Mouse (Mus musculus) hindbrain, postnatal 0 days (tissue): ENCODE data around the gene Mypn. TPM values are rescaled to one million over a fixed set of nuclear protein-coding genes. Genes with fewer than 3 reads are reported as not detected.

Experiments
- ATAC-seq: fragments of 200-750 bp; cut with Nextera tagmentation; 2 replicates; pipeline ENCODE4 v1.8.0; 2017; ENCODE audit warnings: mild to moderate bottlenecking, moderate TSS enrichment, moderate library complexity
- DNase-seq: peaks from one replicate; pipeline ENCODE4 v3.0.0-alpha.2; 2015; ENCODE audit warnings: low spot score
- H3K27ac ChIP-seq: fragments of 300-500 bp; sonication (generic); 2 replicates; pipeline ENCODE4 v1.5.1; 2014; ENCODE audit warnings: mild to moderate bottlenecking
- H3K27me3 ChIP-seq: fragments of 300-500 bp; sonication (generic); 2 replicates; pipeline ENCODE4 v1.6.1; 2014; ENCODE audit warnings: low read length, mixed read lengths; ENCODE audit not compliant: insufficient read depth
- H3K36me3 ChIP-seq: fragments of 300-500 bp; sonication (generic); 2 replicates; pipeline ENCODE4 v1.6.1; 2014; ENCODE audit warnings: low read length, mixed read lengths; ENCODE audit not compliant: insufficient read depth
- H3K4me1 ChIP-seq: fragments of 300-500 bp; sonication (generic); 2 replicates; pipeline ENCODE4 v1.6.1; 2014; ENCODE audit warnings: antibody characterized with exemption, low read length, mixed read lengths; ENCODE audit not compliant: insufficient read depth
- H3K4me2 ChIP-seq: fragments of 300-500 bp; sonication (generic); 2 replicates; pipeline ENCODE4 v1.6.1; 2014; ENCODE audit warnings: low read depth, mild to moderate bottlenecking, low read length, moderate library complexity, mixed read lengths
- H3K4me3 ChIP-seq: fragments of 300-500 bp; sonication (generic); 2 replicates; pipeline ENCODE4 v1.5.1; 2014; ENCODE audit warnings: low read length
- H3K9ac ChIP-seq: fragments of 300-500 bp; sonication (generic); replicated peaks from 2 replicates; pipeline ENCODE4 v1.6.1; 2014; ENCODE audit warnings: mild to moderate bottlenecking, low read length, moderate library complexity, mixed read lengths
- H3K9me3 ChIP-seq: fragments of 300-500 bp; sonication (generic); 2 replicates; pipeline ENCODE4 v1.6.1; 2016; ENCODE audit warnings: low read length, mixed read lengths
- CTCF ChIP-seq: IDR thresholded peaks from 2 replicates; pipeline ENCODE4 v1.5.1; 2016; ENCODE audit warnings: antibody characterized with exemption, control low read depth, low read depth
- WGBS: fragments of 180-500 bp; shearing (Covaris S2); extraction: QIAGEN DNeasy Blood & Tissue Kit; methylation state at CpG from one replicate; pipeline ENCODE4 v1.1.7; 2014; 5-methylcytosine and 5-hydroxymethylcytosine counted together
- polyA plus RNA-seq: library from polyadenylated mRNA; unstranded; fragments of >200 nt; fragmentation: Nextera tagmentation; extraction: Ambion mirVana; gene quantifications from 2 replicates; pipeline ENCODE4 v1.2.1, GENCODE M21; 2015
- total RNA-seq: library from RNA; depleted of rRNA; stranded (reverse); fragments of >200 nt; gene quantifications from 2 replicates; pipeline ENCODE4 v1.2.3, GENCODE M21; 2014

Gene Mypn
- total and polyA plus RNA-seq, 2 experiments from 2014 or later, result 0.16 to 0.79 TPM

DNA sequence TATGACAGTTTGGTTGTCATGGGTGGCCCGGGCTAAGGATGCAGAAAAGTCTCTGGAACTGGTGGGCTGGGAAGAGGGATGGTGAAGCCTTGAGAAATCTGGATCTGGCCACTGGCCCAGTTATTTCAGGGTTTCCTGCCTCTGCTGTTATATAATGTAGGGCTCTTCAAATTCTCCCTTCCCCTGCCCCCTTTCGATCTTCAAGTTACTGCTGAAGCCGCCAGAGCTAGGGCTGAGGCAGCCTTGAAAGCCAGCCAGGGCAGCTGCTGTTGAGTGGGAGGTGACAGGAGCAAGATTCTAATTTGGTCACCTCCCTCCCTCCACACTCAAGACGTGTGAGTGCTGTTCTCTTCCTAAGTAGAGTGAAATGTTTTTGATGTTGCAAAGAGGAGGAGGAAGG is 46.8 kb downstream of the Mypn start:
- 50% methylated on average over 4 of the region's 4 CpGs for WGBS
- DNase-seq, result no peak
- no peaks in the 10 kb centered on the region for H3K36me3 ChIP-seq

DNA sequence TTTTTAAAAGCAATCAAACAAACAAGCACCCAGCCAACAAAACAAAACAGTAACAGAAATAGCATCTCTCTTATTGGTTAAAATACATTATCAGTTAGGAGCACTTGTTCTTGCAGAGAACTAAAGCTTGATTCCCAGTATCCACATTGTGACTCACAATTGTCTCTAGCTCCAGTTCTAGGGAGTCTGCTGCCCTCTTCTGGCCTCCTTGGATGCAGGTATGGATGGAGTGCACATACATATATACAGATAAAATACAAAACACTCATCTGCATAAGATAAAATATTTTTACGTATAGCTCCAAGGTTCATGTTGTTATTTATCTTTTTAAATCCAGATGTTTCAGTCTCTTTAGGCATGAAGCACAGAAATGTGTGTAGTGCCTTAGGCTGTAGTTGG is 47.4 kb downstream of the Mypn start:
- 98% methylated on average over 1 of the region's 1 CpGs for WGBS
- H3K4me3 ChIP-seq, result no peak overlapping the region
- no peak overlapping the region for H3K4me2 ChIP-seq
- no peaks in the 10 kb centered on the region for H3K27me3 ChIP-seq
- H3K4me1 ChIP-seq, result no peaks in the 10 kb centered on the region
- H3K9ac ChIP-seq, result no peak overlapping the region
- H3K9me3 ChIP-seq, result no peaks in the 10 kb centered on the region
- H3K27ac ChIP-seq, result no peak overlapping the region
- ATAC-seq (no peak), DNase-seq (no peak)
- no peaks in the 10 kb centered on the region for H3K36me3 ChIP-seq
- no peak for TF ChIP-seq CTCF

More for the DNA sequence above, 46.8 kb downstream of the Mypn start:
- no peak for ATAC-seq
- TF ChIP-seq CTCF, result no peak
- no peak overlapping the region for H3K27ac ChIP-seq
- H3K9ac ChIP-seq, result no peak overlapping the region
- H3K27me3 ChIP-seq, result no peaks in the 10 kb centered on the region
- no peaks in the 10 kb centered on the region for H3K4me1 ChIP-seq
- H3K4me3 ChIP-seq, result no peak overlapping the region
- no peaks in the 10 kb centered on the region for H3K9me3 ChIP-seq
- no peak overlapping the region for H3K4me2 ChIP-seq

DNA sequence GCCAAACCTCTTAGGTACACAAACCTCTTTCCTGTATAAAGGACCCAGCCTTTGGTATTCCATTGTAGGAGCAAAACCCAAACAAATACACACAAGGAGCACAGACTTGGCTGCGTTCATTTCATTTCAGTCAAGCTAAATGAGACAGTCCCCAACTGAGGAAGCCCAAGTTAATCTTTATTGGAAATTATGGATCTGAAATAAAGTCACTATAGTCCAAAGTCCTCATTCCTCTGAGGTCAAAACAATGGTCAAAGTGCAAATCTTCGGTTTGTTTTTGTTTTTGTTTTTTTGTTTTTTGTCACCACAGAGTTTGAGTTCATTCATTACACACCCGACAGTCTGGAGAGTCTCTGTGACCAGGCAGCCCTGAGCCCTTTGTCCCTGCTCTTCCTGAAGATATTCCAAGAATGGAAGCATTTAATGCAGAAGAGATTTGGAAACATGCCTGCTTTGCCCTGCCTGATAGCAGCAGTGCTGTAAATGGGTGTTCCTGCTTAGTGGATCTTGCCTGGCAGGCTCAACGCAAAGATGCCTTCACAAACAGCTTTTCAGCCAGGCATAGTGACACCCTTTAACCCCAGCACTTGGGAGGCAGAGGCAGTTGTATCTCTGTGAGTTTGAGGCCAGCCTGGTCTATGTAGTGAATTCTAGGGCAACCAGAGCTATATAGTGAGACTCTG is 47.9 kb downstream of the Mypn start:
- Histone ChIP-seq H3K4me1 (no peaks in the 10 kb centered on the region), H3K27me3 (no peaks in the 10 kb centered on the region), H3K4me3 (no peak overlapping the region), H3K9ac (no peak overlapping the region), H3K36me3 (no peaks in the 10 kb centered on the region), H3K9me3 (no peaks in the 10 kb centered on the region), H3K4me2 (no peak overlapping the region), H3K27ac (no peak overlapping the region)
- DNase-seq (no peak), ATAC-seq (no peak)
- 71% methylated on average over 4 of the region's 4 CpGs for WGBS
- no peak for TF ChIP-seq CTCF

DNA sequence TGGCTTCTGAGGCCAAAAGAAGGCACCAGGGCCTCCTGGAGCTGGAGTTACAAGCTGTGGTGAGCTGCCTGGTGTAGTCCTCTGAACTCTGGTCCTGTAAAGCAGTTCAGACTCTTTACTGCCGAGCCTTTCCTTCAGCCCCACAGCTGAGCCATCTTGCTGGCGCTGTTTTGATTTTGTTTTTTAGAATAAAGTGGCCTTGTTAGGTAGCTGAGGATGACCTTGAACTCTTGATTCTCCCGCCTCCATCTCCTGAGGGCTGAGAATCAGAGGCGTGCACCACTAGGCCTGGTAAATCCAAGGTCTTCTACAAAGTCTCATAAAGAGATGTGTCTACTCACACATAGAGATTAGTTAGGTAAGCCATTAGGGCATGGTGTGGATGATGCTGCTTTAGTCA is 49.0 kb downstream of the Mypn start:
- Histone ChIP-seq H3K4me1 (no peaks in the 10 kb centered on the region), H3K27ac (no peak overlapping the region), H3K9ac (no peak overlapping the region), H3K27me3 (no peaks in the 10 kb centered on the region), H3K4me3 (no peak overlapping the region), H3K4me2 (no peak overlapping the region), H3K9me3 (no peaks in the 10 kb centered on the region), H3K36me3 (no peaks in the 10 kb centered on the region)
- ATAC-seq (no peak), DNase-seq (no peak)
- WGBS, result 93% methylated on average over 4 of the region's 4 CpGs
- TF ChIP-seq CTCF, result no peak

DNA sequence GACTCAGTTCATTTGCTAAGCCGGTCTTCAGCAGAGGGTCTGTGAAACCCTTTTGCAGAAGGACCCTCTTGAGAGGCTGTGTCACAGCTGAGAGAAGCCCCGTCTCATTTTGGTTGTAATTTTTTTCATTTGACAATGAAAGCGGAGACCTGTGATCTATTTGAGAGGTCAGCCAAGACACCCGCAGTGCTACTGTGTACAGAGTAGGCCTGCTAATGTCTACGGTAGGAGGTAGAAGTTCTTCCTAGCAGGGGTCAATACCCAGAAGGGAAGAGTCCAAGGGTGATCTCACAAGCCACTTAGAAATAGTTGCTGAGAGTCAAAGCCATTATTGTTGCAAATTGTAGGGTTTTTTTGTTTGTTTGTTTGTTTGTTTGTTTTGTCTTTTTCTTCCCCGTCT is 49.5 kb downstream of the Mypn start:
- ATAC-seq (no peak), DNase-seq (no peak)
- Histone ChIP-seq H3K4me1 (no peaks in the 10 kb centered on the region), H3K4me3 (no peak overlapping the region), H3K4me2 (no peak overlapping the region), H3K27ac (no peak overlapping the region), H3K36me3 (no peaks in the 10 kb centered on the region), H3K27me3 (no peaks in the 10 kb centered on the region), H3K9me3 (no peaks in the 10 kb centered on the region), H3K9ac (no peak overlapping the region)
- 77% methylated on average over 6 of the region's 6 CpGs for WGBS
- TF ChIP-seq CTCF, result no peak

DNA sequence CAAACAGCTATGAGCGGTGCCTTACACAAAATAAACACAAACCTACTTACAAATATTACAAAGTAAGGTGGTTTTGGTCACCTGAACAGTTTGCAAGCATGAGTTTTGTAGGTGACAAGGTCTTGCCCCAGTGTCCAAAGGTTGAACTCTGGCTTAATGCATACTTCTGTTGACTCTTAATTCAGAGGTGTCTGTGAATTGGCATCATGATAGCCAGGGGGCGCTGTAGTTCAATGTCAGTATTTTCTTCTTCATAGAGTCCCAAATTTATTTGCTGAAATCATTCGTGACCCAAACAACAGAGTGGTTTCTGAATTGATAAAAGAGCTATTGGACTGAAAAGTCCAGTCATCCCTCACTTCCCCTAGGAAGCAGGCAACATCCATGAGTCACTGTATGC is 50.2 kb downstream of the Mypn start:
- DNase-seq, result peak; percentile 76
- H3K9ac ChIP-seq, result no peak overlapping the region
- H3K4me2 ChIP-seq, result no peak overlapping the region
- TF ChIP-seq CTCF, result peak; percentile 78
- no peak for ATAC-seq
- no peaks in the 10 kb centered on the region for H3K36me3 ChIP-seq
- no peak overlapping the region for H3K4me3 ChIP-seq
- H3K27me3 ChIP-seq, result no peaks in the 10 kb centered on the region
- no peaks in the 10 kb centered on the region for H3K9me3 ChIP-seq
- WGBS, result 38% methylated on average over 3 of the region's 3 CpGs
- H3K4me1 ChIP-seq, result no peaks in the 10 kb centered on the region
- no peak overlapping the region for H3K27ac ChIP-seq

DNA sequence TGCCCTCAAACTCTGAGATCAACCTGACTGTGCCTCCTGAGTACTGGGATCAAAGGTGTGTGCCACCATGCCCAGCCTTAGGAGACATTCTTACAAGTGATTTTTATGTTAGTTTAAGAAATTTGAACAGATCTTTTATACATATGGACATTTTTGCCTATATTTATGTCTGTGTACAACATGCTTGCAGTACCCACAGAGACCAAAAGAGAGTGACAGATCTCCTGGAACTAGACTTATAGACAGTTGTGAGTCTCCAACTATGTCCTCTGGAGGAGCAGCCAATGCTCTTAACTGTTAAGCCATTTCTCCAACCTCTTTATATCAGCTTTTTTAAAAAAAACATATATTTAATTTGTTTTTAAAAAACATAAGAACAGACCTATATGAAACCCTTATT is 51.4 kb downstream of the Mypn start:
- H3K9ac ChIP-seq, result no peak overlapping the region
- H3K36me3 ChIP-seq, result no peaks in the 10 kb centered on the region
- H3K27ac ChIP-seq, result no peak overlapping the region
- H3K4me1 ChIP-seq, result no peaks in the 10 kb centered on the region
- no peak overlapping the region for H3K4me2 ChIP-seq
- DNase-seq (no peak), ATAC-seq (no peak)
- peak; percentile 20; the same call in 1 of the 2 replicates for TF ChIP-seq CTCF
- H3K4me3 ChIP-seq, result no peak overlapping the region
- no peaks in the 10 kb centered on the region for H3K27me3 ChIP-seq
- no peaks in the 10 kb centered on the region for H3K9me3 ChIP-seq
